Mouse (Mus musculus) layer of hippocampus, adult 8-10 months (tissue): ENCODE results near the gene Abhd5. TPM values are rescaled to one million over a fixed set of nuclear protein-coding genes. Genes with fewer than 3 reads are reported as not detected.
"Not testable (repeated sequence)": the region's sequence is repeated elsewhere in the genome, so short reads cannot be mapped to it uniquely, and the experiment has no call there.

Experiments used
- DNase-seq, 2 experiments: peaks; one replicate each; pipeline ENCODE4 v3.0.0; 2022; ENCODE audit warnings: low spot score in 2 of 2
- total RNA-seq, 4 experiments: library from RNA; stranded (reverse); gene quantifications; 2 replicates each; pipeline ENCODE4 v1.2.4; 2022

The Abhd5 gene
- total RNA-seq: 10 to 100 TPM; 14.9 to 19.9 (median 18.0) TPM

DNA sequence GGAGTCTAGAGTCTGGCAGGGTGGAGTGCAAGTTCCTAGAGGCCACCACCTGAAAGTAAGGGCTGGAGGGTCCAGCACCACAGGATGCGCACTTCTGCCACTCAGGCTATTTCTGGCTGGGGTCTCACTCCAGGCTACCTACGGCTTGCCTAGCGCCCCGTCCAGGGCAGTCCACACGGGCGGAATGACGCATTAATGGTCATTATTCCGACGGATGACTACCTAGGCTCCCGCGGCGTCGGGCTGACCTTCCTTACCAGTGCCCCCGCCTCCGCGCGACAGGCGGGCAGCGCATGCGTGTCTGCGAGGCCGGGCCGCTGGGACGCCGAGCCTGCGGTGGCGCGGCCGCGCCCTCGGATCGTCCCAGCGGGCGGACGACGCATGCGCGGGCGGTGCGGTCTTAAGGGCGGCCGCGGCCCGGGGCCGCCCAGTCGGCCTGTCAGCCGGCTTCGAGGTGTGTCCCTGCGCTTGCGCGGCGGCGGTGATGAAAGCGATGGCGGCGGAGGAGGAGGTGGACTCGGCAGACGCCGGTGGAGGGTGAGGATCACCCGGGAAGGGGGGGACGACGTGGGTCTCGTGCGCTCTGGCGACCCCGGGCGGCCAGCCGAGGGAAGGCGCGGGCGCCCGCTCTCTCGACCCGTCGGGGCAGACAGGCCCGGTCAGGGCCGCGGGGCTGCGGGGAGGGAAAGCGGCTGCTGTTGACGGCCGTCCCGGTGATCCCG lies at the start of gene Abhd5:
Abhd5 (plus strand) TSS at position 306 of the 722 bp plus-strand sequence.
- DNase-seq: peak; percentile 90 to 91

DNA sequence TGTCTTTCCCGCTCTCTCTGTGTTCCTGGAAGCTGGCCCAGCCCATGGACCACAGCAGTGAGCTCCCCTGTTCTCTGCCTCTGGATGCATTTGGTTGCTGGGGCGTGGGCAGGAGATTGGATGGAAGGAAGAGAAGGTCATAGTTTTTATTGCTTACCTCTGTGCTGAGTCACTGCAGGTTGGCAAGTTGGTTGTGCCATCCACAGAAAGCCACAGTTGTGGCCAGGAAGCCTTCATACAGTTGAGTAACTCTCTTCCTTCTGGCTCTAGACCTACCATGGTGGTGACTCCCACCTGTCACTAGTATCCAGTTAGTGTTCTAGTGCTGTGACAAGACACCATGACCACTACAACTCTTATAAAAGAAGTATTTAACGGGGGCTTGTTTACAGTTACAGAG lies 46.1 kb upstream of the Abhd5 start:
- no peak for DNase-seq

DNA sequence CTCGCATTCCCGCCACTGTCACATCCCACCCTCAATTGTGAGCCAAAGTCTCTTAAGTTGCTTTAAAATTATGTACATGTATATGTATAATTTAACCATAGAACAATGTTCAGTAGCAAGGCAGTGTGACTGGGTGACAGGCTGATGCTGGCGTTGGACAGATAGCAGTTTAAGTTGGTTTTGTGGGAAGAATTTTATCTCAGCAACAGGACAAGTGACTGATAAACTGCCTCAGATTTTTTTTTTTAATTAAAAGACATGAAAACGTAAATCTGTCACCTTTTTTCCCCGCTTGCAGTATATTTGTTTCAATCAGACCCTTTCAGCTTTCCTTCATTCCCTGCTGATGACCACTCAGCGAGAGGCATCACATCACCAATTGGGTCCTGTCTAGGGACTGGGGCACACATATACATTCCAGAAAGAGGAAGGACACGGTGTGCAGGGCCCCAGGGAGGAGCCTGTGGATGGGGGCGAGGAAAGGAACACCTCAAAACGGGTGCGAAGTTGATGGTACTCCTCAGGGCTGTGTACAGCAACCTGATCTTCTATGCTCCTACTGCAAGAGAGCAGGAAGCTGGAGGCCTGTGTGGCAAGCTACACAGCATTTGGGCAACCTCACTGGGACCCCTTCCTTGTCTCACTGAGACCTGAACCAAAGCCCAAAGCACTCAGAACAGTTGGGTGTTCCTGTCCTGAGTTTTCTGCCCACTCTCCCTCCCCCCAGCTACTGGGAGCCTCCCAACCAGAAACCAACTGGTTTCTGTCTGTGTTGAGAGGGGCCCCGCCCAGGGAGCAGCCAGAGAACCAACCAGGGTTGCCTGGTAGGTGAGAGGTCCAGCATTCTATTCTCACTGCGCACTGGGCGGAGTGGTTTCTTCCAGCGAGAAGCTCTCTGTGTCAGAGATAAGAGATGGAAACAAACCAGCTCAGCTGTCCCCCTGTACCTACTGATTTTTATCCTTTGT lies 42.1 kb upstream of the Abhd5 start:
- no peak for DNase-seq

DNA sequence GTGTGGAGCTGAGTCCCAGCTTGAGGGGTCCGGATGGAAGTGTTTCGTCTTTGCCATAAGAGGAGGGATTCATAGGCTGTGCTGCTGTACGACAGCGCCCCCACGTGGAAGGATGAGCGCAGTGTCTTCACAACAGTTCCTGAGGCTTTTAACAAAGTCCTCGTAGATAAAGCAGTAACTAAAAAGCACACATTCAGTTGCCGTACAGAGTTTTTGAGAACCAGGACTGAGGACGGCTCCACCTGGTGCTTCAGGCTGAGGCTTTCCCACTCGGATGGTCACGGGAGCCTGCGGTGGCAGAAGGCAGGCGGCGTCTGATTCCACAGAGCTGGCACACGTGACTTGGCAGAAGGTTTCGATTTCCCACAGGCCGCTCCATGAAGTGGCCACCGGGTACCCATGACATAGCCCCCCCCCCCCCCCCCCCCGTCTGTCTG lies 40.8 kb upstream of the Abhd5 start:
- peak; percentile 67 to 85 for DNase-seq

DNA sequence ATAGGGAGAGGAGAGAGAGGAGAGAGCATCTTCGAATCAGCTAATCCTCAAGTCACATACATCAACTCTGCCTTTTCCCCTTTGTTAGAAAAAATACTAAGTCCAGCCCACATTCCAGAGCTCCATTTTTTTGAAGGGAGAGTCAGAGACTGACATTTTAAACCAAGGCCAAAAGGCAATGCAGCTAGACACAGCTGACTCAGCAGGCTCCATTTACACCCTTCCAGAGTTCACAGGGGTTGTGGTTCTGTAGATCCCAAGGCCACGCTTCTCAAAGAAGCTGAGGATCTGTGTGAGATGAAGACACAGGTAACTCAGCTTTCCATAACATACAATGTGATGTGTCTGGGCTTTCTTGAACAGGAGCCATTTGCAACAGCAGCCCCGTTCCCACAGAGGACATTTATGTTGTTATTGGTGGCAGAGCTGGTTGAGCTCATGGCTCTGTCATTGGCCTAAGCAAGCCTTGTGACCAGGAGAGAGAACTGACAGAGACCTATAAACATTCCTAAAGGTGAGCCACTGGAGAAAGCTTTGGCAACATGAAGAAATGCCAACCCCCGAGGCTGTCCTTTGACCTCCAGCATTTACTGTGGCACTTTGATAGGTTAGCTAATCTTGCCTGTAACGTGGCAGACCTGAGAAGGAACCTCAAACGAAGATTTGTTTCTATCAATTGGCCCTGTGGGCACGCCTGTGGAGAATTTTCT lies 40.2 kb upstream of the Abhd5 start:
- DNase-seq: no peak

DNA sequence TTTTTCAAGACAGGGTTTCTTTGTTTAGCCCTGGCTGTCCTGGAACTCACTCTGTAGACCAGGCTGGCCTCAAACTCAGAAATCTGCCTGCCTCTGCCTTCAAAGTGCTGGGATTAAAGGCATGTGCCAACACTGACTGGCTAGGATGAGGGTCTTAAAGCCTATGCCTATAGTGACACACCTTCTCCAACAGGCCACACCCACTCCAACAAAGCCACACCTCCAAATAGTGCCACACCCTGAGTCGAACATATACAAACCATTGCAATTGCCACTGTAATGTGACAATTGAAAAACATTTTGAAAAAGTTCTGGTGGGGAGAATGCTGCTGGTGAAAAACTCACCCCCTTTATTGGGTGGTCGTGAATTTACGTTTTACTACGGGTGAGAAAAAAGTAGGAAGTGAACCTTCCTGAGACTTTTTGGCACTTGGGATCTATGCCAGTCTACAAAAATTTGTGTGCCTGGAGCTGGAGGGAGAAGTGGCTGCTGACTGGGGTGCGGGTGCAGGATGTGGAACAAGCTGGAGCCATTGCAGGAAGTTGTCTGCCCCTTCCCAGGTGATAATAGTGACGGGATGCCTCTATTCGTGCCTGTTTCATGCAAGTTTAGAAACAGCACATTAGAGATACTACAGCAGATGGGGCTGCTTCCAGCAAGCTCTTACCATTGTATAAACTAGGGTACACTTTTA lies 39.0 kb upstream of the Abhd5 start:
- no peak for DNase-seq

DNA sequence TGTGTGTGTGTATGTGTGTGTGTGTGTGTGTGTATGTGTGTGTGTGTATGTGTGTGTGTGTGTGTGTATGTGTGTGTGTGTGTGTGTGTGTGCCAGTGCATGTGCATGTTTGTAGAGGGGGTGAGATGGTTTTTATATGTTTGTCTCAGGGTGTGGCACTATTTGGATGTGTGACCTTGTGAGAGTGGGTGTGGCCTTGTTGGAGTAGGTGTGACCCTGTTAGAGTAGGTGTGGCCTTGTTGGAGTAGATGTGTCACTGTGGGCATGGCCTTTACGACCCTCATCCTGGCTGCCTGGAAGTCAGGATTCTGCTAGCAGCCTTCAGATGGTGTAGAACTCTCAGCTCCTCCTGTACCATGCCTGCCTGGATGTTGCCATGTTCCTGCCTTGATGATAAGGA lies 38.3 kb upstream of the Abhd5 start:
- DNase-seq: not testable (repeated sequence)

DNA sequence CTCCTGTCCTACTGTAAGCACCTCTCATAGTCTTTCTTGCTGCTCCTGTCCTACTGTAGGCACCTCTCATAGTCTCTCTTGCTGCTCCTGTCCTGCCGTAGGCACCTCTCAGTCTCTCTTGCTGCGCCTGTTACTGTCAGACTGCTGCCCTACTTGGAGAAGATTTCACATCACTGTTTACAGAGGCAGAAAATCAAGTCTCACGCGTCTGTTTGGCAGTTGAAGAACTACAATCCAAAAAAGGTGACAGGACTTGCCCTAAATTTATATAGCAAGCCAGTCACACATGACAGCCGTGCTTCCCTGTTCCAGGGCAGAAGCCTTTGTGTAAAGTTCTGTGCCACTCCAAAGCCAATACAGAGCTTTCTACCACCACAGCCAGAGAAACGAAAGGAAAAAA lies 37.0 kb upstream of the Abhd5 start:
- no peak for DNase-seq

DNA sequence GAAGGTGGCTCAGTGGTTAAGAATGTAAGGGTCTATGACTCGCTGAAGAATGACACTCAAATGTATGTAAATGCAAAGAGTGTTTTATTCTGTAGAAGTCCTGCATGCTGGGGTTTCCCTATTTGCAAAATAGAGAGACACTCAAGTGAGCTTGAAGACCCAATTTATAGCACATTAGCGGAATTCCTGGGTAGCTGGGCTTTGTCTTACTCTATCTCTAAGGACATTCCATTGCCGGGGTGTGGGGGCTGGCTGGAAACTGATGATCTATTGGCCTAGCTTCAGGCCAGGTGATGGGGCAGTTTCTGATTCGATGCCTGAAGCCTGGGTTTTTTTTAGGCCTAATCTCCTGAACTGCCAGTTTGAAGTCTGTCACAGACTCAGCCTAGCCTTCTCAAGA lies 36.5 kb upstream of the Abhd5 start:
- DNase-seq: no peak

DNA sequence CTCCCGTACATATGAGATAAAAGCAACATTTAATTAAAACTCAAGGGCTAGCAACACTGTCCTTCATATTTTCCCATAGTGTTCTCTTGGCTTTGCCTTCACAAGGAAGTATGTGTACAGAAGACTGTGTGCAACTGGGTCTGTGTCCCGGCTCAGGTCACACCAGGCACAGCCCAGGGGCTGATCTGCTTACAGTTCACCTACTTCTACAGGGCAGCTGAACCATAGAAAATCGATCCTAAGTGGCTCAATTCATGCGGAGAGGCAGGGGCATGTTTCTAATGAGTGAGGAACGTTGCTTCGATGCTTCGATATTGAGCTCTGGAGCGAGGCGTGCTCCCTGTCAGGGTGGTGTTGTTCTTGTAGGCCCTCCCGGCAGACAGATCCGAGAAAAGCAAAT lies 35.9 kb upstream of the Abhd5 start:
- no peak for DNase-seq

DNA sequence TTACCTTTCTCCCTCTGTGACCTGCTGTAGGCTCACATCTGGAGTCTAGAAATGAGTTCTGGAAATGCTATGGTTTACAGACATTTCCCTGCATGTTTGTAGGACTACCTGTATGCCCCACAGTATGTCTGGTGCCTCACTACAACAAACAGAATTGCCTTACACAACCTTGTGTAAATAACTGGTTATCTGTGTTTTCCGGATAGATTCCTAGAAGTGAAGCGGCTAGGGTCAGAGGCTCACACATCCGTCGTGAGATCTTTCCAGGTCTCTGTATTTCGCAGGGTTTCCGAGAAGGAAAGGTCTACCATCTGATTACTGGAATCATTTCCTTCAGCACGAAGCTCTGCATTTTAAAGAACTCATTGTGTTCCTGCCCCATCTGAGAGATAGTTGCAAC lies 34.8 kb upstream of the Abhd5 start:
- DNase-seq: no peak

DNA sequence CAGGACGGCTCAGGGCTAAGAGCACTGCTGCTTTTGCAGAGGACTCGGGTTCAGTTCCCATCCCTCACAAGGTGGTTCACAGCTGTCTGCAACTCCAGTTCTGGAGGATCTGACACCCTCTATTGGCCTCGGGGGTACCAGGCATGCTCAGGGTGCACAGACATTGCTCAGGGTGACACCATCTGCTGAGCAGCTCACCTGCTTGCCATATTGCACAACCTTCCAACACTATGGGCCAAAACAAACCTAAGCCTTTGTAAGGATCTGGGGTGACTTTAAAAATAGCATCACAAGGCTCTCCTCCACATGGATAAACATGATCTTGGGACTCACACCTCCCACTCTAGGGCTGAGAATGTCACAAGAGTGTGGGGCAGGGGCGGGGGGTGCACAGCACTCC lies 30.8 kb upstream of the Abhd5 start:
- no peak for DNase-seq

DNA sequence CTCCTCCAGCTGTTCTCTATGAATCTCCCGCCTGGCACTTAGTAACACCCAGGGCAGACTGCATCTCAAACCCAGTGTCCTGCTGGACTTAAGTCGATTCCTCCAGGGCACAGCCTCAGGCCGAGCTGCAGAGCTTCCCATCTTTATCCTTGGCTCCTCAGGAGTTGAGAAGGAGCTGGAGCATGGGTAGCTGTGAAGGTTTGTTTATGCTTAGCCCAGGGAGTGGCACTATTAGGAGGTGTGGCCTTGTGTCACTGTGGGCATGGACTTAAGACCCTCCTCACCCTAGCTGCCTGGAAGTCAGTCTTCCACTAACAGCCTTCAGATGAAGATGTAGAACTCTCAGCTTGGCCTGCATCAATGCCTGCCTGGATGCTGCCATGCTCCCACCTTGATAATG lies 29.1 kb upstream of the Abhd5 start:
- no peak for DNase-seq

DNA sequence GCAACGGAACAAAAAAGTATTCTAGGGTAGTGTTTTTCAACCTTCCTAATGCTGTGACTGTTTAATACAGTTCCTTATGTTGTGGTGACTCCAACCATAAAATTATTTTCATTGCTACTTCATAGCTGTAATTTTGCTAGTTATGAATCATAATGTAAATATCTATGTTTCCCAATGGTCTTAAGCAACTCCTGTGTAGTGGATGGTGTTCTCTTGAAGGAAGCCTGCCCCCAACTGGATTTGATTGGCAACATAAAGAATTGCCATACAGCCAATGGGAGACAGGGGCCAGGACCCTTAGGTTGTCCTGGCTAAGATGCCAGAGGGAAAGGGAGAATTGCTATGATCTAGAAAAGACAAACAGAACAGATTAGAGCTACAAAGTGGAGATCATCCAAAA lies 25.4 kb upstream of the Abhd5 start:
- no peak for DNase-seq

DNA sequence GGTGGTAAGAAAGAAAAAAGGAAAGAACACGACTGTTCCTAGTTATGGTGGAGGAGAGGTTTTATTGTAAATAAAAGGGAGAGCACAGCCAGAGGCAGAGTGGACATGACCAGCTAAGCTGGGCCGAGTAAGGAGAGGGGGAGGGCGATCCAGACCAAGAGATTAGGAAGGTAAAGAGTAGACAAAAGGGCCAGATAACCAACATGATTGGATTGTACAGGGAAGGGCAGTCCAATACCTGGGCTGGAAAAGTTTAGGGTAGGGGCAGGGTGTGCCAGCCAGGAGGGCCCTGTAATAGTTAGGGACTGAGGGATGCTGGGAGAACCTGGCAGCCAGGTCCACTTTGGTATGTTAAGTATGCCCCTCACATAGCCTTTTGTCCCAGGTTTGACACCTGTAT lies 23.2 kb upstream of the Abhd5 start:
- no peak for DNase-seq

DNA sequence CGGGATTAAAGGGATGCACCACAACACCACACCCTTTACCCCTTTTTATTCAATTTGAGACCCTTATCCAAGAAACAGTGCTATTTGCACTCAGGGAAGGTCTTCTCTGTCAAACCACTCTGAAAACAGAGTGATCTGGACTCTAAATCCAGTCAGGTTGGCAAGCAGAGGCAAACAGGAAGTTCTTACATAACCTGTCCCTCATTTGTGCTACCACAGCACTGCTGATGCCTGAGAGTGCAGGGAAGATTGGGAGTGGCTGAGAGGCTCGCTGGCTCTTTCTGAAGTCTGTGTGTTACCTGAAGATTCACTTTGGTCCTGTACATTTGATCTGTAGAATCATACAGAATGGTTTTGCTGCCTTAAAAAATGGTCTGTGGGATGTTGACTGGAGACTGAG lies 14.7 kb upstream of the Abhd5 start:
- no peak for DNase-seq

DNA sequence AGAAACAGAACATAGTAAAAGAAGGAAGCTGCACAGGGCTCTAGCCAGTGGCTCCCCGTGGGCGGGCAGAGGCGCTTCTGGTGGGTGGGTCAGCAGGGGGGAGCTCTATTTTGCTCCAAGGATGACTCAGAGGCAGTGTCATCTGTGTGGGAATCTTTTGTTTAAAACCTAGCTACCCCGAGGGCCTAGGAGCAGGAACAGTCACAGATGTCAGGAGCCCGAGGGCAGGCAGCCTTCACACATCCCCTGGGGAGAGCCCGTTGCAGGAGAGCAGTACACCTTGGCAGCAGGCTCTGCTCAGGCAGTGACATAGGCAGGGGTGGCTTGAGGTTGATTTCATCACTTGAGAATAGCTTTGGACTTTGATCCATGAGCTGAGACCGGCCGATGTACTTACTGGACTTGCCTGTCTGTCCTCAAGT lies 13.9 kb upstream of the Abhd5 start:
- no peak for DNase-seq

DNA sequence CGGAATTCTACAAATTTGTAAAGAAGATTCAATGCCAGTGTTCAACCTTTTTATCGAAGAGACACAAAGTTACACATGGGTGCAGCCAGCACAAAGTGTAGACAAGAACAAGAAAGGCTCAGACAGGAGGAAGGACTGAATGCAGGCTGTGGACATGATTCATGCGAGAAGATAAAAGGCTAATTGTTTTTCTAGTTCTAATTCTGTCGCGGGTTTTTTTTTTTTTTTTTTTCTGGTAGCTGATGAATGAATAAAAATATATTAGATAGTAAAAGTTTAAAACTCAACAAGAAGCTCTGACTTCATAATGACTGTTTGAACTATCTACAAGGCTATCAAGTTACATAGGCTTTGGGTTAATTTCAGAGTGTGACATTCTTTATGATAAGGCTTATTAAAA lies 11.4 kb upstream of the Abhd5 start:
- DNase-seq: no peak

DNA sequence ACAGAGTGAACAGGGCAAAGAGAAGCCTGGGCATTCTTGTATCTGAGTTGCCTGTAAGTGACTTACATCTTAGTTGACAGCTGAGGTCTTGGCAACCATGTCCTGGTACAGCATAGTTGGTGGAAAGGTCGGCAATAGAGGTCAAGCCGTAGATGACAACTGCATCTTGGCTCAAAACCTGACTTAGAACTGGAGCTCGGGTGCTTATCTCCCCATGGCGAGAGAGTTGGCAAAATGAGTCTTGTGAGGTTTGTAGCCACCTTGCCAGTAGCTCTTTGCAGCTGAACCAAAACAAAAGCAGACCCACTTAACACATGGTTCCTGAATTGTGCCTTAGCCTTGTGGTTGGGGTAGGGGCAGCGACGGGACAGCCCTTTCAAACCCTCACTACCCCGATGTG lies 8.0 kb upstream of the Abhd5 start:
- no peak for DNase-seq

DNA sequence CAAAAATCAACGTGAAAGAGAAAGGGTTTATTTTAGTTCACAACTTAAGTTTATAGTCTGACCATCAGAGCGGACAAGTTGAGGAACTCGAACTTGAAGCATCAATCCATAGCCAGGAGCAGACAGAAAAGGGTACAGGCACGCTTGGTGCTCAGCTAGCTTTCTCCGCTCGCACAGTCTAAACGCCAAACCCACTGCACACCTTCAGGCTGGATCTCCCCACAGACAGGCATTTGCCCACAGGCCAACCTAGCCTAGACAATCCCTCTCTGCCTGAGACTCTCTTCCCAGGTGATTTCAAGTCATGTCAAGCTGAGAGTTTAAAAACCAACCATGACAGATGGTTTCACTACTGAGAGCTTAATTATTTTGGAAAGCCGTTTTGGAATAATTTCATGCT lies 6.8 kb upstream of the Abhd5 start:
- no peak for DNase-seq

DNA sequence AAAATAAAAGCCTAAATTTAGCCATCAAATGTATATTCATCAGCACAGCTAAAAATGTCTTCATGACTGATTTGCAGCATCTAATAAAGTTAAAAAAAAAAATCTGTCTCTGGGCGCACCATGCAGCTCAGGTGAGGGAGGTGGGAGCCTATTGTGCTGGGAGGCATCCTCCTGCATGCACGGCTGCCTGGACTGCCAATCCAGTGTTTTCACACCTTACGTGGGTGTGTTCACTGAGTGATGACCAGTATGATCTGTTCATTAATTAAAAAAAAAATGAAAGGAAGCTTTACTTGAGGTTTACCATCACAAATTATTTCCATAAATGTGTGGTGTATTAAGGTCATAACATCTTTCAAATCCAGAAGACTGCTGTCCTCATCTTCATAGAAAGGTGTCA lies 6.1 kb upstream of the Abhd5 start:
- no peak for DNase-seq
